Mouse (Mus musculus) kidney, postnatal 0 days (tissue): ENCODE measurements around the gene Snrnp25. TPM values are rescaled to one million over a fixed set of nuclear protein-coding genes. Genes with fewer than 3 reads are reported as not detected.
A peak's percentile ranks its signal among the peaks of the same experiment; 100 is the strongest.

Experiments used
- ATAC-seq: fragments of 200-750 bp; cut with Nextera tagmentation; replicated peaks from 2 replicates; pipeline ENCODE4 v1.8.0; 2017; ENCODE audit warnings: low read depth, moderate number of reproducible peaks, moderate TSS enrichment, moderate library complexity; ENCODE audit not compliant: low FRiP score
- DNase-seq: peaks from one replicate; pipeline ENCODE4 v3.0.0-alpha.2; 2016; ENCODE audit warnings: low spot score
- H3K27ac ChIP-seq: fragments of 300-500 bp; sonication (generic); 2 replicates; pipeline ENCODE4 v1.5.1; 2014; ENCODE audit warnings: mild to moderate bottlenecking
- H3K27me3 ChIP-seq: fragments of 300-500 bp; sonication (generic); 2 replicates; pipeline ENCODE4 v1.6.1; 2014; ENCODE audit warnings: low read length, mixed read lengths; ENCODE audit not compliant: insufficient read depth
- H3K36me3 ChIP-seq: fragments of 300-500 bp; sonication (generic); 2 replicates; pipeline ENCODE4 v1.6.1; 2014; ENCODE audit warnings: low read length, mixed read lengths; ENCODE audit not compliant: insufficient read depth
- H3K4me1 ChIP-seq: fragments of 300-500 bp; sonication (generic); replicated peaks from 2 replicates; pipeline ENCODE4 v1.6.1; 2014; ENCODE audit warnings: antibody characterized with exemption, low read length, mixed read lengths; ENCODE audit not compliant: insufficient read depth
- H3K4me2 ChIP-seq: fragments of 300-500 bp; sonication (generic); 2 replicates; pipeline ENCODE4 v1.6.1; 2014; ENCODE audit warnings: mild to moderate bottlenecking, low read length, moderate library complexity, mixed read lengths
- H3K4me3 ChIP-seq: fragments of 300-500 bp; sonication (generic); replicated peaks from 2 replicates; pipeline ENCODE4 v1.5.1; 2014; ENCODE audit warnings: low read depth, low read length
- H3K9ac ChIP-seq: fragments of 300-500 bp; sonication (generic); 2 replicates; pipeline ENCODE4 v1.6.1; 2014; ENCODE audit warnings: low read depth, low read length
- H3K9me3 ChIP-seq: fragments of 300-500 bp; sonication (generic); replicated peaks from 2 replicates; pipeline ENCODE4 v1.6.1; 2016; ENCODE audit warnings: low read length, inconsistent platforms, mixed read lengths
- CTCF ChIP-seq: IDR thresholded peaks from 2 replicates; pipeline ENCODE4 v1.5.1; 2016; ENCODE audit warnings: antibody characterized with exemption, low read depth, mild to moderate bottlenecking, moderate library complexity
- WGBS: fragments of 180-500 bp; shearing (Covaris S2); extraction: QIAGEN DNeasy Blood & Tissue Kit; methylation state at CpG from one replicate; pipeline ENCODE4 v1.1.7; 2014; 5-methylcytosine and 5-hydroxymethylcytosine counted together
- polyA plus RNA-seq: library from polyadenylated mRNA; unstranded; fragments of >200 nt; fragmentation: Nextera tagmentation; extraction: Ambion mirVana; gene quantifications from 2 replicates; pipeline ENCODE4 v1.2.1, GENCODE M21; 2015

Snrnp25 gene
- polyA plus RNA-seq, 1 experiment from 2014 or later = 49.5 TPM

DNA sequence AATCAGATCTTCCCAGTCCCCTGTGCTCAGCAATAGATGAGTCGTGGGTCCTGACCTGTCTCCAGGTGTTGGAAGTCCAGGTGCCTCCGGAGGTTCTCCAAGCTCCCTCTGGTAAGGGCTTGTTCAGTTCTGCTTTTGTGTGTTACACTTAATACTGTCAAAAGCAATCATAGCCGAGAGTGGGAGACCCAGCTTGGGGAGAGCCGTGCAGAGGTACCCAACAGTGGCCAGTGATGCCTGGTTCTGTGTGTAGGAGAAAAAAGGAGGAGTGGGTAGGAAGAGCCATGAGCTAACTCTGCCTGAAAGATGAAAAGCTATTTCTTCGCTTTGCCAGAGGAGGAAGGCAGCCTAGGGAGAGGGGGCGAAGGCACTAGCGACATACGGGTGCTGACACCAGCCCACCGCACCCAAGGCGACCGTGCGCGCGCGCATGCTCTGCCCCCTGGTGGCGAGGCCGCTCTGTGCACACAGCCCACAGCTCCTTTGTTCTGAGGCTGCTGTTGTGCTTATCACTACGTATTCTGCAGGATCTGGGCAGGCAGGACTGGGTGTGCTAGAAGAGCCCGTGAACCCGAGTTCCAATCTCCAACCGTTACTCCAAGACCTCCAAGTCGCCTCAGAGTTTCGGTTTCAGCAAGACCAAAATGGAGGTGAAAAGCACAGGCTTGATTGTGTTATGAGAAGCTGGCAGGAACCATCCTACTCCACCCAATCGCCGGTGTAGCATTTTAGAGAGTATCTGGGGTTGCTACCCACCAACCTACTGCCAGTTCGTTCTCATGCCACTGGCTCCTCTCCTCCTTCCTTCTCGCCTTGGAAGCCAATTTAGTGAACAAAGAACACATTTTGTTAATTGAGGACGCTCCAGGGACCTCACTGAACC is 43.1 kb upstream of the Snrnp25 start:
- ATAC-seq (peak; percentile 89), DNase-seq (peak; percentile 78)
- Histone ChIP-seq H3K27me3 (no peaks in the 10 kb centered on the region), H3K4me3 (peak overlapping the region; percentile 16; the same call in 1 of the 2 replicates), H3K9ac (0 out of 2 replicates have a peak overlapping the region, but pooled peaks have one; percentile 8), H3K9me3 (no peaks in the 10 kb centered on the region), H3K4me1 (no peaks in the 10 kb centered on the region), H3K4me2 (peak overlapping the region; percentile 57), H3K27ac (no peak overlapping the region), H3K36me3 (no peaks in the 10 kb centered on the region)
- peak; percentile 98 for TF ChIP-seq CTCF
- WGBS = 14% methylated on average over 28 of the region's 28 CpGs

- ATAC-seq = no peak
- H3K27me3 ChIP-seq = no peaks in the 10 kb centered on the region
- no peak for DNase-seq
- no peak overlapping the region for H3K4me3 ChIP-seq
- no peaks in the 10 kb centered on the region for H3K4me1 ChIP-seq
- H3K4me2 ChIP-seq = no peak overlapping the region
- 71% methylated on average over 4 of the region's 4 CpGs for WGBS
- no peaks in the 10 kb centered on the region for H3K36me3 ChIP-seq
- H3K27ac ChIP-seq = no peak overlapping the region
- no peak overlapping the region for H3K9ac ChIP-seq
- H3K9me3 ChIP-seq = no peaks in the 10 kb centered on the region
- no peak for TF ChIP-seq CTCF
Measured at GRCm38 (mm10) chr11:32166683-32167082, 38.5 kb upstream of the Snrnp25 start.

DNA sequence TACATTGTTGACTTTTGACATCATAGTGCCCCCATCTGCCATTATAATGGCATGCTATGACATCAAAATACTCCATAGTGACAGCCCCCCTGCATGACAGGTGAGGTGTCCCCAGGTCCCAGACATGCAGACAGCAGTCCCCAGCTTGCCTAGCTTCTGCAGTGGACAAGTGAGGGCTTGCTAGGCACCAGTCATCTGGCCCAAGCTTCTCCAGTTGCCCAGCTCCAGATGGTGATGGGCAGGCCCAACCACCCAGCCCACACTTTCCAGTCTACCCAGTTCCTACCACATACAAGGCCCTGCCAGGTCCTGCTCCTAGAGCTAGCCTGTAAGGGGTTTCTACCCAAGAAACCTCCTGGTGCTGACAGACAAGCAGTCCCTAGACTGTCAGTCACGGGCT is 26.7 kb upstream of the Snrnp25 start:
- Histone ChIP-seq H3K4me1 (no peaks in the 10 kb centered on the region), H3K9ac (no peak overlapping the region), H3K27me3 (no peaks in the 10 kb centered on the region), H3K36me3 (no peaks in the 10 kb centered on the region), H3K4me3 (no peak overlapping the region), H3K27ac (no peak overlapping the region), H3K4me2 (no peak overlapping the region), H3K9me3 (no peaks in the 10 kb centered on the region)
- no peak for DNase-seq
- ATAC-seq = no peak
- TF ChIP-seq CTCF = no peak
- WGBS = 71% methylated on average over 1 of the region's 1 CpGs

DNA sequence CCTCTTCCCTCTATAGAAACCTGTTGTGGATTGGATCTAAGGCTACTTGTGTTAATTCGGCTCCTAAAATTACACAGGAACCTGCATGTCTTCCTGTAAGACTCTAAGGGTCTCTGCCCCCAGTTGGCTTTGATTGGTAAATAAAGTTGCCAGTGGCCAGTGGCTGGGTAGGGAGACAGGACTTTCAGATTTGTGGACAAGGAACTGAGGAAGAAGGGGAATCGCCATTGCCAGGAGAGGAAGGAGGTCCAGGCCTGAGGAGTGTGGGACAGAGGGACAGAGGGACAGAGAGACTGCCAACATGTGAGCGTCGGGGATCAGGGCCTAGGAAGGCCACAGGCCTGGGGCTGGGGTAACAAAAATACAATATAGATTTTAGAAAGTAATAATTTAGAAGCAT is 24.0 kb upstream of the Snrnp25 start:
- 82% methylated on average over 4 of the region's 4 CpGs for WGBS
- Histone ChIP-seq H3K27me3 (no peaks in the 10 kb centered on the region), H3K36me3 (no peaks in the 10 kb centered on the region), H3K27ac (no peak overlapping the region), H3K9me3 (no peaks in the 10 kb centered on the region), H3K9ac (no peak overlapping the region), H3K4me3 (no peak overlapping the region), H3K4me2 (no peak overlapping the region), H3K4me1 (no peaks in the 10 kb centered on the region)
- TF ChIP-seq CTCF = no peak
- no peak for ATAC-seq
- no peak for DNase-seq

- DNase-seq = peak; percentile 83
- Histone ChIP-seq H3K9ac (no peak overlapping the region), H3K4me1 (no peaks in the 10 kb centered on the region), H3K27ac (no peak overlapping the region), H3K9me3 (no peaks in the 10 kb centered on the region), H3K4me3 (no peak overlapping the region), H3K4me2 (no peak overlapping the region), H3K36me3 (no peaks in the 10 kb centered on the region), H3K27me3 (no peaks in the 10 kb centered on the region)
- peak; percentile 87 for TF ChIP-seq CTCF
- WGBS = 47% methylated on average over 24 of the region's 25 CpGs
- ATAC-seq = no peak; the same call in 1 of the 2 replicates
Measured at GRCm38 (mm10) chr11:32181973-32182868, 23.0 kb upstream of the Snrnp25 start.

DNA sequence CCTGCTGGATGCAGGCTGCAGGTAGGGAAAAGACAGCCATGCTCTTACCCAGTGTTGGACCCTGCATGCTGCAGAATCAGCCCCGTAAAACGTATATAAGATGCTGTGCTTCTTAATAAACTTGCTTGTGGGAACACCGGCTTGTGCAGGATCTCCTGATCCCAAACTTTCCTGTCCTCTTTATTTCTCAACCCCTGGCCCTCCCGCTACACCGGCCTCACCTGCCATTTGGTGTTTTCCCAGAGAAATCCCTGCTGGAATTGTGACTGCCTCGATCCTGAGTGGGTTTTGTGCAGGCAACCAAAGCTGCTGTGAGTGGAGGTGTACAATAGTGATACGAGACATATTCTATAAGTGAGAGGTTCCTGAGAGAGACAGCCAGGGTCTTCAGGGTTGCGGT is 20.7 kb upstream of the Snrnp25 start:
- WGBS = 88% methylated on average over 8 of the region's 8 CpGs
- Histone ChIP-seq H3K9ac (no peak overlapping the region), H3K36me3 (no peaks in the 10 kb centered on the region), H3K4me1 (no peaks in the 10 kb centered on the region), H3K4me3 (no peak overlapping the region), H3K27me3 (no peaks in the 10 kb centered on the region), H3K9me3 (no peaks in the 10 kb centered on the region), H3K27ac (no peak overlapping the region), H3K4me2 (no peak overlapping the region)
- no peak for DNase-seq
- ATAC-seq = no peak
- TF ChIP-seq CTCF = no peak
